Mouse (Mus musculus): ENCODE results near the gene Foxp1. TPM values are rescaled to one million over a fixed set of nuclear protein-coding genes. Genes with fewer than 3 reads are reported as not detected.

The Foxp1 gene
- polyA plus RNA-seq, 1 experiment from 2014 or later = 65.4 TPM

DNA sequence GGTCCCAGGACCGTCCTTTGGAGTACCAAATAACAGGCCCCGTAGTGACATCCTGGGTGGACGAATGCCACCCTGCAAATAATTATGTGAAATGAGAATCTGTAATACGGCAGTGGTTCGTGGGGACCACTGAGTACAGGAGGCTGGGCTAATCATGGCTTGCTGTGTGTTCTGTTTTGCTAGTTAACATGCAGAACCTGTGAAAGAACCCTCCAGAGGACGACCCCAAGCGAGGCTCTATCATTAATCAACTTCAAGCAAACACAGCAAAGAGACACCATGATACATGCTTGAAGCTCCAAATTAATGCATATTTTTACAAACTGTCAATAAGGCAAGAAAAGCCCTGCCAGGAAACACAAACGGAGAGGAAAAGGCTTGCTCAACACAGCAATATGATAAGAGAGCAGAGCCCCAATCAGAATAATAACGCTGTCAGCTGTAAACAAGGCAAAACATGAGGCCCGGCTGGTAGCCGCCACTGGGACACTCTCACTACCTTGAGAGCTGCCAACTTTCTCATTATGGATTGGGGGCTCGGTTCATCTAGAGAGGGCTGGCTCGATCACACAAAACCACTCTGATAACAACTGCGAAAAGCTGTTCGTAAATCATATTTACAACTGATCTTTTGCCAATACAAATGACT is 591.7 kb downstream of the Foxp1 start:
- DNase-seq (ENCODE audit: low spot score) = no peak
- no peaks in the 10 kb centered on the region for H3K27me3 ChIP-seq (ENCODE audit: control insufficient read depth, insufficient read depth, low read length)
- no peaks in the 10 kb centered on the region for H3K4me1 ChIP-seq (ENCODE audit: control insufficient read depth, insufficient read depth, low read length)
- no peak overlapping the region for H3K27ac ChIP-seq (replicated peaks; ENCODE audit: low read depth, low read length)
- ATAC-seq (ENCODE audit: insufficient number of reproducible peaks, low FRiP score, low TSS enrichment, low read depth) = no peak
- no peaks in the 10 kb centered on the region for H3K9me3 ChIP-seq (ENCODE audit: control insufficient read depth, low read length)
- H3K4me3 ChIP-seq (ENCODE audit: low read depth, low read length) = no peak overlapping the region
- no peak overlapping the region for H3K4me2 ChIP-seq (ENCODE audit: low read depth, severe bottlenecking)
- 81% methylated on average over 15 of the region's 15 CpGs for WGBS
- no peaks in the 10 kb centered on the region; the same call in 1 of the 2 replicates for H3K36me3 ChIP-seq (ENCODE audit: control insufficient read depth, insufficient read depth, low read length)
- H3K9ac ChIP-seq (ENCODE audit: low read length) = no peak overlapping the region

- no peaks in the 10 kb centered on the region for H3K27me3 ChIP-seq (ENCODE audit: control insufficient read depth, insufficient read depth, low read length)
- H3K9me3 ChIP-seq (ENCODE audit: control insufficient read depth, low read length) = no peaks in the 10 kb centered on the region
- H3K36me3 ChIP-seq (ENCODE audit: control insufficient read depth, insufficient read depth, low read length) = no peaks in the 10 kb centered on the region
- no peak overlapping the region for H3K4me3 ChIP-seq (ENCODE audit: low read depth, low read length)
- no peak overlapping the region for H3K9ac ChIP-seq (ENCODE audit: low read length)
- no peak overlapping the region for H3K27ac ChIP-seq (replicated peaks; ENCODE audit: low read depth, low read length)
- ATAC-seq (ENCODE audit: insufficient number of reproducible peaks, low FRiP score, low TSS enrichment, low read depth) (no peak), DNase-seq (ENCODE audit: low spot score) (no peak)
- no peak overlapping the region for H3K4me2 ChIP-seq (ENCODE audit: low read depth, severe bottlenecking)
- 85% methylated on average over 8 of the region's 8 CpGs for WGBS
- H3K4me1 ChIP-seq (ENCODE audit: control insufficient read depth, insufficient read depth, low read length) = no peaks in the 10 kb centered on the region
Observed at GRCm38 (mm10) chr6:98928365-98928764, 594.2 kb downstream of the Foxp1 start.

GRCm38 (mm10) chr6:98901259-98901658 is 621.3 kb downstream of the Foxp1 start:
- Histone ChIP-seq H3K27me3 (ENCODE audit: control insufficient read depth, insufficient read depth, low read length) (no peaks in the 10 kb centered on the region), H3K4me2 (ENCODE audit: low read depth, severe bottlenecking) (no peak overlapping the region), H3K4me3 (ENCODE audit: low read depth, low read length) (no peak overlapping the region), H3K36me3 (ENCODE audit: control insufficient read depth, insufficient read depth, low read length) (no peaks in the 10 kb centered on the region), H3K4me1 (ENCODE audit: control insufficient read depth, insufficient read depth, low read length) (no peaks in the 10 kb centered on the region), H3K27ac (replicated peaks; ENCODE audit: low read depth, low read length) (no peak overlapping the region), H3K9me3 (ENCODE audit: control insufficient read depth, low read length) (no peaks in the 10 kb centered on the region), H3K9ac (ENCODE audit: low read length) (no peak overlapping the region)
- DNase-seq (ENCODE audit: low spot score) = no peak
- 93% methylated on average over 6 of the region's 6 CpGs for WGBS
- no peak for ATAC-seq (ENCODE audit: insufficient number of reproducible peaks, low FRiP score, low TSS enrichment, low read depth)

DNA sequence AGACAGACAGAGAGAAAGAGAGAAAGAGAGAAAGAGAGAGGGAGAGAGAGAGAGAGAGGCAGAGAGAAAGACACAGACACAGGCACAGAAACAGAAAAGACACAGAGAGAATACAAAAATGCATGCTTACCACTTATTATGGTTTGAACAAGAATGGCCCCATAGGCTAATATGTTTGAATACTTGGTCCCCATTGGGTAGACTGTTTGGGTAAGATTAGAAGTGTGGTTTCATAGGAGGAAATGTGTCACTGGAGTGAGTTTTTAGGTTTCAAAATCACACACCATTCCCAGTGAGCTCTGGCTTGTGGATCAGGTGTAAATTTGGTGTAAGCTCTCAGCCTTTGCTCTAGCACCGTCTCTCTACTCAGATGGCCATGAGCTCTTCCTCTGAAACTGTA is 644.3 kb downstream of the Foxp1 start:
- no peak overlapping the region for H3K4me2 ChIP-seq (ENCODE audit: low read depth, severe bottlenecking)
- no peak for DNase-seq (ENCODE audit: low spot score)
- ATAC-seq (ENCODE audit: insufficient number of reproducible peaks, low FRiP score, low TSS enrichment, low read depth) = no peak
- no peaks in the 10 kb centered on the region for H3K9me3 ChIP-seq (ENCODE audit: control insufficient read depth, low read length)
- no peaks in the 10 kb centered on the region for H3K4me1 ChIP-seq (ENCODE audit: control insufficient read depth, insufficient read depth, low read length)
- 84% methylated on average over 1 of the region's 1 CpGs for WGBS
- no peaks in the 10 kb centered on the region for H3K27me3 ChIP-seq (ENCODE audit: control insufficient read depth, insufficient read depth, low read length)
- H3K4me3 ChIP-seq (ENCODE audit: low read depth, low read length) = no peak overlapping the region
- H3K27ac ChIP-seq (replicated peaks; ENCODE audit: low read depth, low read length) = no peak overlapping the region
- no peaks in the 10 kb centered on the region for H3K36me3 ChIP-seq (ENCODE audit: control insufficient read depth, insufficient read depth, low read length)
- no peak overlapping the region for H3K9ac ChIP-seq (ENCODE audit: low read length)

GRCm38 (mm10) chr6:98876401-98876800 is 646.1 kb downstream of the Foxp1 start:
- Histone ChIP-seq H3K27me3 (ENCODE audit: control insufficient read depth, insufficient read depth, low read length) (no peaks in the 10 kb centered on the region), H3K9me3 (ENCODE audit: control insufficient read depth, low read length) (no peaks in the 10 kb centered on the region), H3K4me2 (ENCODE audit: low read depth, severe bottlenecking) (no peak overlapping the region), H3K27ac (replicated peaks; ENCODE audit: low read depth, low read length) (no peak overlapping the region), H3K9ac (ENCODE audit: low read length) (no peak overlapping the region), H3K4me3 (ENCODE audit: low read depth, low read length) (no peak overlapping the region), H3K36me3 (ENCODE audit: control insufficient read depth, insufficient read depth, low read length) (no peaks in the 10 kb centered on the region), H3K4me1 (ENCODE audit: control insufficient read depth, insufficient read depth, low read length) (no peaks in the 10 kb centered on the region)
- WGBS = 81% methylated on average over 2 of the region's 2 CpGs
- DNase-seq (ENCODE audit: low spot score) (no peak), ATAC-seq (ENCODE audit: insufficient number of reproducible peaks, low FRiP score, low TSS enrichment, low read depth) (no peak)

Small RNA genes within 50 kb of the gene (microRNA-seq; reads per million reads assigned to microRNA genes)
- gene Gm22328 = not detected
- not detected for gene Gm49348

Other genes with a start within 250 kb of the Foxp1 start
- gene Eif4e3, start 144.1 kb upstream of the Foxp1 start, polyA plus RNA-seq (2014; fragmentation: Nextera tagmentation; extraction: Ambion mirVana) = 17.6 and 22.7 TPM in 2 replicates
- gene Gm20696, start 144.1 kb upstream of the Foxp1 start, polyA plus RNA-seq (2014; fragmentation: Nextera tagmentation; extraction: Ambion mirVana) = 3.1 and 4.0 TPM in 2 replicates
- 2.9 and 3.4 TPM in 2 replicates for gene Gpr27, start 170.0 kb upstream of the Foxp1 start, polyA plus RNA-seq (2014; fragmentation: Nextera tagmentation; extraction: Ambion mirVana)
- 0.21 and 0.36 TPM in 2 replicates for gene Prok2, start 203.7 kb upstream of the Foxp1 start, polyA plus RNA-seq (2014; fragmentation: Nextera tagmentation; extraction: Ambion mirVana)

All from limb, embryonic 11.5 days (tissue).